Mouse (Mus musculus): ENCODE results near the gene Fyb. TPM values are rescaled to one million over a fixed set of nuclear protein-coding genes. Genes with fewer than 3 reads are reported as not detected.
"Not testable (repeated sequence)": the region's sequence is repeated elsewhere in the genome, so short reads cannot be mapped to it uniquely, and the experiment has no call there.

The Fyb gene
- polyA plus RNA-seq, 1 experiment from 2014 or later: 4.4 TPM

DNA sequence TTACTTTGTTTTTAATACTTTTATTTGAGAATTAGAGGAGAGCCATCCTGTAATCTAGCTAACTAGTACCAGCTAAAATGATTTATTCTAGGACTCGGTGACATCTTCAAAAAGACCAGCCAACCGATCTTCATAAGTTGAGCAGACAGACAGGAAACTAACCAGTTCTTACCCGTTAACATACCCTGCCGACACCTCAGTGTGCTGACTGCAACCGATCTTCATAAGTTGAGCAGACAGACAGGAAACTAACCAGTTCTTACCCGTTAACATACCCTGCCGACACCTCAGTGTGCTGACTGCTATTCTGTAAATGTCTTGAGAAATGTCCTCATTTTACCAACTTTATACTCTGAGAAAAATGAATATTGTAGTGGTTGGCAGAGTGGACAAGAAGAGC, 63.7 kb downstream of the Fyb start:
- not testable (repeated sequence) for H3K27me3 ChIP-seq; H3K9ac ChIP-seq; H3K9me3 ChIP-seq (replicated peaks); H3K36me3 ChIP-seq; H3K27ac ChIP-seq; H3K4me2 ChIP-seq; H3K4me3 ChIP-seq (replicated peaks); H3K4me1 ChIP-seq; ATAC-seq (replicated peaks; ENCODE audit: low FRiP score)
- WGBS: 89% methylated on average over 7 of the region's 7 CpGs

DNA sequence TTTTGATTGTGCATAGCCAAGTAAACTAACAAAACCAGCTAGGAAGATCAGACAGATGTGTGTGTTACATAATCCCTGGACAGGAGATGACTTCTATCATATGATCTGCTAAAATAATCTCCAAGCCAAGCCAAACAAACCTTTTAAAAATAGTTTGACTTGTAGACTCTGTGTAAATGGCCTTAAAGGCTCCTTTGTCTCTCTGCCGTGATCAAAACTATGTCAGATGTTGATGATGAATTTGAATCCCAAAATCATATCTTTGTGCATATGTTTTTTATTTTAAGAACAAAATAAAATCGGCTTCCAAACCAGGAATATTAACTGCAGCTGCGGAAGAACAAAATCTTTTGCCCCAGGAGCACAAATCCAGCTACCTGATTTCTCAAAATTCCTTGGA, 64.9 kb downstream of the Fyb start:
- H3K9me3 ChIP-seq (replicated peaks): no peaks in the 10 kb centered on the region
- no peak overlapping the region for H3K9ac ChIP-seq
- H3K36me3 ChIP-seq: no peaks in the 10 kb centered on the region
- no peak overlapping the region for H3K27ac ChIP-seq
- H3K4me3 ChIP-seq (replicated peaks): no peak overlapping the region
- H3K4me2 ChIP-seq: no peak overlapping the region
- ATAC-seq (replicated peaks; ENCODE audit: low FRiP score): no peak
- H3K27me3 ChIP-seq: no peaks in the 10 kb centered on the region
- WGBS: 74% methylated on average over 3 of the region's 3 CpGs
- no peaks in the 10 kb centered on the region for H3K4me1 ChIP-seq

DNA sequence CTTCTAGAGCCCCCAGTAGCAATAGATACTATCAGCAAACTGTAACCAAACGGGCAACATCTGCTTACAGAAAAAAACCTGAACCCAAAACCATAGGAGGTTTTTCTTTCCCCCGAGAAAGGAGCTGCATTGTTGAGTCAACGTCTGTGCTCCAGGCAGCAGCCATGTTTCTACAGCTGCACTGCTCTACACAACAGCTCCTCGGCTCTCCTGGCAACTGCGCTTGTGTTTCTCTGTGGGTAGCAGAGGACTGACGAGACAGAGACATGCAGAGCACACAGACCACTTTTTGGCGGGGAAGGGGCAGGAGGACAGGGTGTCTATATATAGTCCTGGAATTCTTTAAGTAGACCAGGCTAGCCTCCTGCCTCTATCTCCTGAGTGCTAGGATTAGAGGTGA, 65.5 kb downstream of the Fyb start:
- Histone ChIP-seq H3K36me3 (no peaks in the 10 kb centered on the region), H3K4me2 (no peak overlapping the region), H3K9me3 (replicated peaks) (no peaks in the 10 kb centered on the region), H3K9ac (no peak overlapping the region), H3K4me1 (no peaks in the 10 kb centered on the region), H3K27ac (no peak overlapping the region), H3K27me3 (no peaks in the 10 kb centered on the region), H3K4me3 (replicated peaks) (no peak overlapping the region)
- WGBS: 78% methylated on average over 7 of the region's 7 CpGs
- no peak for ATAC-seq (replicated peaks; ENCODE audit: low FRiP score)

DNA sequence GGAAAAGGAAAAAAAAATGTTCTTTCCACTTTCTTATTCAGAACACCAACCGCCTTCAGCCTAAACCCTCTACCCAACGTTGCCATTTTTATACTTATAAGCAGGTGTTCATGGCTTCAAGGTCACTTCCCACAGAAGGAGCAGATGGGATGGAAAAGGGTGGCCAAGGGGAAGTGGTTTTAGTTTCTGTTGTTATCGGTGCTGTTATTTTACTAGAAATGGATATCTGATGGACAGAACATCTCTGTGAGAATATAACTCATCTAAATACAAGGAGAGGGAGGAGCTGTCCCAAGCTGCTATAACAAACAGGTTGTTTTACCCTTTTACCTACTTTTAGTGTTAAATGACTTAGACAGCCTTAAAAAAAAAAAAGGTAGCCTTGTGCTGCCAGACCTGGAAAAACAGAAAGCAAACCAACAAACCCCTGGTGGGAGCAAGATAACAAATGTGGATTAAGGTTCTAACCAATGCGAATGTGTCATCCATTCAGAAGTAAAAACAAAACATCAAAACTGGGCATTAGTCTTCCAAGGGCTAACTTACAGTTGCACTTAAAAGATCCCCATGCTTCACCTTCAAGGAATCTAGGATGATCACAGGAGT, 68.3 kb downstream of the Fyb start:
- 80% methylated on average over 4 of the region's 4 CpGs for WGBS
- Histone ChIP-seq H3K4me1 (no peaks in the 10 kb centered on the region), H3K36me3 (no peaks in the 10 kb centered on the region), H3K9ac (no peak overlapping the region), H3K4me3 (replicated peaks) (no peak overlapping the region), H3K4me2 (no peak overlapping the region), H3K9me3 (replicated peaks) (no peaks in the 10 kb centered on the region), H3K27me3 (no peaks in the 10 kb centered on the region), H3K27ac (no peak overlapping the region)
- ATAC-seq (replicated peaks; ENCODE audit: low FRiP score): no peak

DNA sequence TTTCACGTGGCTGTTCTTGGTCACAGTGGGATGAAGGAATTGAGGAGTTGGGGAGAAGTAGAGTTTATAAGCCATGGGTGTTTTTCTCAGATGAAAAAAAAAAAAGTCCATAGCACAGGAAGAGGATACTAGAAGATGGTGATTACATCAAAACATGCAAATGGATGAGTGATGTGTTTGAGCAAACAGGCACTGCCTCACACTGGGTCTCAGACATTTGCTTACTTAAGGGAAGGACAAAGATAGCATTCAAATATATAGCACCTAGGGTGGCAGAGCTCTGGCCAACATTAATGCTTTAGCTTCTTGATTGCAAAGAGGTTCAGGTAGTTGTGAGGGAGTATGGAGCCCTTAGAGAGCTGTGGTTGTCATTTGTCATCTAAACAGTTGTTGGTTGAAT, 68.9 kb downstream of the Fyb start:
- no peak overlapping the region for H3K9ac ChIP-seq
- no peaks in the 10 kb centered on the region for H3K27me3 ChIP-seq
- H3K27ac ChIP-seq: no peak overlapping the region
- H3K4me3 ChIP-seq (replicated peaks): no peak overlapping the region
- 53% methylated on average over 1 of the region's 1 CpGs for WGBS
- no peak for ATAC-seq (replicated peaks; ENCODE audit: low FRiP score)
- no peak overlapping the region for H3K4me2 ChIP-seq
- no peaks in the 10 kb centered on the region for H3K36me3 ChIP-seq
- no peaks in the 10 kb centered on the region for H3K9me3 ChIP-seq (replicated peaks)
- no peaks in the 10 kb centered on the region for H3K4me1 ChIP-seq

DNA sequence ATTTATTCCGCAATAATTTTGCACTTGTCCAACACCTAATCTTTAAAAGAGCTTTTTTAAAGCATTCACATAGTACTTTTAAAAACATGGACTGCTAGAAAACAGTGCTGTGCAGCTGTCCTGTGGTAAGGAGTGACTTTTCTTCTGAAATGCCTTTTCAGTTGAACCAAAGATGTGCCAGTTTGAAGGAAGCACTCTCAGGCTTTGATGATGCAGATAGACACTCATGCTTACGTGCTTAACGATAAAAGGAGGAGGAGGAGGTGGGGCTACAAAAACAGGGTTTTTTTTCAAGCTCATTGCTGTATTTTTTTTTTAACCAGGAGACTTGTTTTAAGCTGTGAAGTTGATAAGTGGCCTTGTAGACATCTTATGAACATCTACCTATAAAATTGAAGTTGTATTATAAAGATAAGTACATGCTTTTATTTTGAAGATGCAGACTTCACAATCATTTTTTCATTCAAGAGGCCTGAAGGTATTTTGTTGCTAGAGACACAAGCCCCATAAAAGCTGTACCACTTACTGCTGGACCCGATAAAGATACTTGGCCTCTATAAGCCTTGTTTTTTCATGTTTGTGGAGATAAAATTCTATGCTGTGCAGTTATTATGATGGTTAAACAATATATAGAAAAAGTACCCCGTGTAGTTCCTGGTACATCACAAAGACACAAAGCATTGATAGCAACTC, 70.1 kb downstream of the Fyb start:
- Histone ChIP-seq H3K9ac (no peak overlapping the region), H3K4me2 (no peak overlapping the region), H3K27ac (no peak overlapping the region), H3K36me3 (no peaks in the 10 kb centered on the region), H3K4me3 (replicated peaks) (no peak overlapping the region), H3K9me3 (replicated peaks) (no peaks in the 10 kb centered on the region), H3K27me3 (no peaks in the 10 kb centered on the region), H3K4me1 (no peaks in the 10 kb centered on the region)
- 72% methylated on average over 5 of the region's 5 CpGs for WGBS
- no peak for ATAC-seq (replicated peaks; ENCODE audit: low FRiP score)

DNA sequence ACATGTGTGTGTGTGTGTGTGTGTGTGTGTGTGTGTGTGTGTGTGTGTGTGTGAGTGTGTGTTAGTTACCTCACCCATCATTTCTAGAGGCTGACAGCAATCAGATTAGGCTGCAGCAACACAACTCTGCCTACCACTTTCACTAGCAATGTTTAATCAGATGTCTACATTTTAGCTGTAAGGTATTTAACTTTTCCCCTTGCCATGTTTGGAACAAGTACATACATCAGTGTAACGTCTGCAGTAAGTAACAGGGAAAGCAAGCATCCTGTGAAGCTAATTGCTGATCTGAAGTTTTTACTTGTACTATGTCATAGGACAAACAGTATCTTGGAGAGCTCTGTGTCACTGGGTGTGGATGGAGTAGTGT, 70.6 kb downstream of the Fyb start:
- Histone ChIP-seq H3K9ac (no peak overlapping the region), H3K9me3 (replicated peaks) (no peaks in the 10 kb centered on the region), H3K4me1 (no peaks in the 10 kb centered on the region), H3K4me2 (no peak overlapping the region), H3K27me3 (no peaks in the 10 kb centered on the region), H3K36me3 (no peaks in the 10 kb centered on the region), H3K27ac (no peak overlapping the region), H3K4me3 (replicated peaks) (no peak overlapping the region)
- ATAC-seq (replicated peaks; ENCODE audit: low FRiP score): no peak
- 73% methylated on average over 1 of the region's 1 CpGs for WGBS

DNA sequence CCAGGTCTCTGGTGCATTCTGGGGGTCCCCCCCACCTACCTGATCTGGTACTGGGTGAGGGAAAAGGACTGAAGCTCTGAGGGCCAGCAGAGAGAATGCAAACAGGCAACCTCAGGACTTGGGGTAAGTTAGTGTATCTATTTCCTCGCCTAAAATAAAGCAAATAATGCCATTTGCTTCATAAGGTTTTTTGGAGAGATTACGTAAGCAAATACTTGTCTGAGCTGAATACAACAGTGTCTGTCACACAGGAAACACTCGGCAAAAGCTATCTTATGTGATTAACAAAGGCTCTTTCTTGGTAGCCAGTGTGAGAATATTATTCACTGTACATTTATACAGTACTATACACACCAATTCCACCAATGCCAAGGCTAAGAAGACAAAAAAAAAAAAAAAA, 76.0 kb downstream of the Fyb start:
- Histone ChIP-seq H3K9me3 (replicated peaks) (no peaks in the 10 kb centered on the region), H3K4me2 (no peak overlapping the region), H3K27me3 (no peaks in the 10 kb centered on the region), H3K4me1 (no peaks in the 10 kb centered on the region), H3K9ac (no peak overlapping the region), H3K27ac (no peak overlapping the region), H3K4me3 (replicated peaks) (no peak overlapping the region), H3K36me3 (no peaks in the 10 kb centered on the region)
- ATAC-seq (replicated peaks; ENCODE audit: low FRiP score): no peak
- 85% methylated on average over 3 of the region's 3 CpGs for WGBS

DNA sequence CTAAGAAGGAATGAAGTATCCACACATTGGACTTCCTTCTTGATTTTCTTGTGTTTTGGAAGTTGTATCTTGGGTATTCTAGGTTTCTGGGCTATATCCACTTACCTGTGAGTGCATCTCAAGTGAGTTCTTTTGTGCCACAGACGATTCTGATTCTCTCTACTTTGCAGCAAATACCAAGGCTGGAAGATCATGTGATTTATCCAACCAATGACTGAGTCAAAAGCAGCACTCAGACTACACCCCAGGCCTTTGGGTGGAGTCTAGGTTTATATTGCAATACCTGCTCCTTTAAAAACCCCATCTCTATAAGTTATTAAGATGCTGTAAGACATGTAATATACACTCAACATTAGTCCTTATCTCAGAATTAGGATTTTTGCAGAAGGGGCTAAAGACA, 77.7 kb downstream of the Fyb start:
- 78% methylated on average over 1 of the region's 1 CpGs for WGBS
- H3K36me3 ChIP-seq: no peaks in the 10 kb centered on the region
- no peaks in the 10 kb centered on the region for H3K27me3 ChIP-seq
- no peak overlapping the region for H3K9ac ChIP-seq
- H3K9me3 ChIP-seq (replicated peaks): no peaks in the 10 kb centered on the region
- H3K4me1 ChIP-seq: no peaks in the 10 kb centered on the region
- H3K4me2 ChIP-seq: no peak overlapping the region
- no peak for ATAC-seq (replicated peaks; ENCODE audit: low FRiP score)
- no peak overlapping the region for H3K27ac ChIP-seq
- no peak overlapping the region for H3K4me3 ChIP-seq (replicated peaks)

DNA sequence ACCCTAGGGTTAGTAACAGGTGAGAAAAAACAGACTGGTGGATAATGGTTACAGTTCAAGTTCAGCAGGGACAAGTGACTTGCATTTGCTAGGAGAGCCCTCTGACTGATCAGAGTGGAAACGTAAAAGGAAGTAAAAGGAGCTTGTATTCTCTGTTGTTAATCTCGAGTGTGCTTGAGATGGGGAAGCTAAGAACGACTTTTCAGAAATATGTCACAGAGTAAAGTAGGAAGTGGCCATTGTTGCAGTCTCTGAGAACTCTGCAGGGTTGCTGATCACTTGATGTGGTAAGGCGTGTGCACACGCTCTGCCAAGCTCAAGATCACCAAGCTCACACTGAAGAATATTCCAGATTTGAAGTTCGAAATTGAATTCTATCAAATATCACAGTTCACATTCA, 78.7 kb downstream of the Fyb start:
- H3K36me3 ChIP-seq: no peaks in the 10 kb centered on the region
- H3K27ac ChIP-seq: no peak overlapping the region
- ATAC-seq (replicated peaks; ENCODE audit: low FRiP score): no peak
- no peaks in the 10 kb centered on the region for H3K4me1 ChIP-seq
- H3K4me2 ChIP-seq: no peak overlapping the region
- H3K9ac ChIP-seq: no peak overlapping the region
- 78% methylated on average over 6 of the region's 6 CpGs for WGBS
- no peak overlapping the region for H3K4me3 ChIP-seq (replicated peaks)
- H3K9me3 ChIP-seq (replicated peaks): no peaks in the 10 kb centered on the region
- H3K27me3 ChIP-seq: no peaks in the 10 kb centered on the region

DNA sequence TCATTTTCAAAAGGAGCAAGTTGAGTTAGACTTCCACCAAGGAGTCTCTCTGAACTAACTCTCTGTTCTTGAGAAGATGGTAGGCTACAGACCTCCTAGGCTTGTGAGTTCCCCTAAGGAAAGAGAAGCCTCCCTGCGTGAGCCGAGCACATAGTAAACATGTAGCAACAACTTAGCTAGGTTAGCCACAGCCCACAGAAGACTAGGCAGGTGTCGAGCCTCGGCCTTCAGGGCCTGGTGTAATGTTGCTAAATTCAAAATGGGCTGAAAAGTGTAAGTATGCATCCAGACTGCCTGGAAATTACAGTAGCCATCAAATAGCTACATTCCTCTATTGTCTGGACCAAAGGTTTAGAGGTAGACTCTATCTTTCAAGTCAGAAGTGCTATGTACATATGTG, 79.3 kb downstream of the Fyb start:
- Histone ChIP-seq H3K27ac (no peak overlapping the region), H3K36me3 (no peaks in the 10 kb centered on the region), H3K9ac (no peak overlapping the region), H3K9me3 (replicated peaks) (no peaks in the 10 kb centered on the region), H3K27me3 (no peaks in the 10 kb centered on the region), H3K4me1 (no peaks in the 10 kb centered on the region), H3K4me2 (no peak overlapping the region), H3K4me3 (replicated peaks) (no peak overlapping the region)
- ATAC-seq (replicated peaks; ENCODE audit: low FRiP score): no peak
- 83% methylated on average over 4 of the region's 4 CpGs for WGBS

DNA sequence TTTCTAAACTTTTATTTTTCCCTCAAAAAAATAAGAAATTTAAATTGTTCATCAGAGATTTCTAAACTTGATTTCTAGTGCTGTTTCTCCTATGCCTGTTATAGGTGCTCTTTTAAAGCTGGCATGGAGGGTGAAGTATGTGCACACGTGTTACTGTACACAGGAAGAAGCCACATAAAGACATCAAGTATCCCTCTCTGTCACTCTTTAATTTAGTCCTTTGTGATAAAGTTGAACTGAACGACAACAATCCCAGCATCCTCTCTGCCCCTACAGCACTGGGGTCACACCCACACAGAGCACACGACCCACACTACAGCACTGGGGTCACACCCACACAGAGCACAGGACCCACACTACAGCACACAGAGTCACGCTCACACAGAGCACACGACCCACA, 88.0 kb downstream of the Fyb start:
- Histone ChIP-seq H3K4me2 (no peak overlapping the region), H3K4me3 (replicated peaks) (no peak overlapping the region)
- ATAC-seq (replicated peaks; ENCODE audit: low FRiP score): no peak

DNA sequence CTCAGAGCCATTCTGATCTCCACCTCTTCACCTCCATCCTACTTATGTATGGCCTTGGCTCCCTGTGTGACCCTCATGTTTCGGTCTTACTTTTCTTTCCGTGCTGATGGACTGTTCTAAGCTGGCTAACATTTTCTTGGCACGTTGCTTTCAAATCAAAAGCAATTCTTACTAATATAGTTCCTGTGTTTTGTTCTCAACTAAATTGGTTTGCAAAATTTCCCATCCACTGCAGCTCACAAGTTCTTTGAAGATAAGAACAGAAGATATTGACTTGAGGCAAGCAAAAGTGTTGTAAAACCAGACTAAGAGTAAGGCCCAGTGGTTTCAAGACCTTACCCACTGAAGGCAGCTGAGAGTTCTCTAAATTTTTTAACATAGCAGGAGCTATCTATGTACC, 90.2 kb downstream of the Fyb start:
- 76% methylated on average over 3 of the region's 3 CpGs for WGBS
- ATAC-seq (replicated peaks; ENCODE audit: low FRiP score): no peak
- no peaks in the 10 kb centered on the region for H3K36me3 ChIP-seq
- H3K4me2 ChIP-seq: no peak overlapping the region
- no peaks in the 10 kb centered on the region for H3K27me3 ChIP-seq
- no peak overlapping the region for H3K4me3 ChIP-seq (replicated peaks)
- no peak overlapping the region for H3K27ac ChIP-seq
- no peaks in the 10 kb centered on the region for H3K9me3 ChIP-seq (replicated peaks)
- H3K9ac ChIP-seq: no peak overlapping the region
- no peaks in the 10 kb centered on the region for H3K4me1 ChIP-seq

More for the DNA sequence above, 88.0 kb downstream of the Fyb start:
- H3K27ac ChIP-seq: no peak overlapping the region
- H3K27me3 ChIP-seq: no peaks in the 10 kb centered on the region
- H3K9ac ChIP-seq: no peak overlapping the region
- no peaks in the 10 kb centered on the region for H3K4me1 ChIP-seq
- H3K36me3 ChIP-seq: no peaks in the 10 kb centered on the region
- no peaks in the 10 kb centered on the region for H3K9me3 ChIP-seq (replicated peaks)
- WGBS: 68% methylated on average over 5 of the region's 5 CpGs

Measured in kidney, embryonic 15.5 days (tissue).